Mouse (Mus musculus) embryonic facial prominence, embryonic 14.5 days (tissue): ENCODE measurements around the gene Scarf1. TPM values are rescaled to one million over a fixed set of nuclear protein-coding genes. Genes with fewer than 3 reads are reported as not detected.
A peak's percentile ranks its signal among the peaks of the same experiment; 100 is the strongest.

Source experiments
- microRNA counts: library from miRNA; unstranded; fragments of <30 nt; microRNA quantifications from one replicate; lab custom pipeline; 2017
- microRNA-seq: library from miRNA; unstranded; fragments of <30 nt; microRNA quantifications from one replicate; pipeline ENCODE4, GENCODE M21; 2016; ENCODE audit warnings: borderline number of aligned reads
- polyA plus RNA-seq: library from polyadenylated mRNA; unstranded; fragments of >200 nt; fragmentation: Nextera tagmentation; extraction: Ambion mirVana; gene quantifications from 2 replicates; pipeline ENCODE4 v1.2.1, GENCODE M21; 2014

The Scarf1 gene
- polyA plus RNA-seq, 1 experiment from 2014 or later, result 6.9 TPM

MicroRNAs encoded within 50 kb of the gene (microRNA counts, 519-probe panel; counts per million panel counts)
- 3,898 counts per million, percentile 91 among the panel's probes with 10 or more counts for microRNA mmu-miR-22 (lab: Ali Mortazavi, UCI)

Small RNAs within 50 kb of the gene (microRNA-seq; reads per million reads assigned to microRNA genes)
- gene Mir22 (11,767 reads per million, percentile 95 among the genes with 10 or more reads in this experiment), gene Mir3971 (not detected)

Other genes with a start within 250 kb of the Scarf1 start
- 85.0 and 85.8 TPM in 2 replicates for gene Rpa1, start 165.2 kb upstream of the Scarf1 start, polyA plus RNA-seq
- 7.8 and 10.2 TPM in 2 replicates for gene Smyd4, start 165.1 kb upstream of the Scarf1 start, polyA plus RNA-seq
- 354 and 373 TPM in 2 replicates for gene Serpinf1, start 90.8 kb upstream of the Scarf1 start, polyA plus RNA-seq
- gene Serpinf2, start 73.9 kb upstream of the Scarf1 start, polyA plus RNA-seq, result not detected in 2 replicates
- 5.7 and 7.0 TPM in 2 replicates for gene Wdr81, start 58.8 kb upstream of the Scarf1 start, polyA plus RNA-seq
- 19.1 and 22.7 TPM in 2 replicates for gene Tlcd2, start 51.8 kb upstream of the Scarf1 start, polyA plus RNA-seq
- 76.6 and 83.5 TPM in 2 replicates for gene Prpf8, start 26.7 kb upstream of the Scarf1 start, polyA plus RNA-seq
- 0.59 and 0.70 TPM in 2 replicates for gene Rilp, start 3.4 kb upstream of the Scarf1 start, polyA plus RNA-seq
- gene Slc43a2, start 18.2 kb downstream of the Scarf1 start, polyA plus RNA-seq, result 4.3 and 5.3 TPM in 2 replicates
- 81.7 and 86.3 TPM in 2 replicates for gene Pitpna, start 74.6 kb downstream of the Scarf1 start, polyA plus RNA-seq
- gene Inpp5k, start 117.4 kb downstream of the Scarf1 start, polyA plus RNA-seq, result 23.7 and 29.2 TPM in 2 replicates
- gene Myo1c, start 137.0 kb downstream of the Scarf1 start, polyA plus RNA-seq, result 45.5 and 49.7 TPM in 2 replicates
- gene Crk, start 165.7 kb downstream of the Scarf1 start, polyA plus RNA-seq, result 106 TPM in 2 replicates
- gene Ywhae, start 219.3 kb downstream of the Scarf1 start, polyA plus RNA-seq, result 788 and 838 TPM in 2 replicates